Mouse (Mus musculus) WW6 (cell line): ENCODE measurements around the gene Dnah7b.
"Not testable (repeated sequence)": the region's sequence is repeated elsewhere in the genome, so short reads cannot be mapped to it uniquely, and the experiment has no call there.

ENCODE experiments used
- DNase-seq: peaks from one replicate; pipeline ENCODE4 v3.0.0-alpha.2; 2013; ENCODE audit warnings: low read depth, low spot score

The Dnah7b gene

DNA sequence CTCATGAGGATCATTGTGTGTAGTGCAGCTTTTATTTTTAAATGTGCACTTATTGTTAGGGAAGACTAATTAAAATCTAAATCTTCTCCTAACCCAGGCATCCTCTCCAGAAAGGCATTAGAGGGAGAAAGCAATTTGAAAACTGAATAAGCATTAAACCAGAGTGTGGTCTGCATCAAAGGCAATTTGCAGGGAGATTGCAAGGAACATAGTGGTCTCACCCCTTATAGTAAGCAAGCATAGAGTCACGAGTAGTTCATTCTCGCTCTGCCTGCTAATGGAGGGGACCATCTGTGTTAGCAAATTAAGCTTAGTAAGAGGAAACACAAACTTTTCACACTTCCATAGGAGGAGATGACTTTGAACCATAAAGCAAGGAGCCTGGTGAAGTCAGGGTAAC lies 228.3 kb downstream of the Dnah7b start:
- not testable (repeated sequence) for DNase-seq

- not testable (repeated sequence) for DNase-seq
Observed at GRCm38 (mm10) chr1:46325942-46326341, 259.8 kb downstream of the Dnah7b start.

DNA sequence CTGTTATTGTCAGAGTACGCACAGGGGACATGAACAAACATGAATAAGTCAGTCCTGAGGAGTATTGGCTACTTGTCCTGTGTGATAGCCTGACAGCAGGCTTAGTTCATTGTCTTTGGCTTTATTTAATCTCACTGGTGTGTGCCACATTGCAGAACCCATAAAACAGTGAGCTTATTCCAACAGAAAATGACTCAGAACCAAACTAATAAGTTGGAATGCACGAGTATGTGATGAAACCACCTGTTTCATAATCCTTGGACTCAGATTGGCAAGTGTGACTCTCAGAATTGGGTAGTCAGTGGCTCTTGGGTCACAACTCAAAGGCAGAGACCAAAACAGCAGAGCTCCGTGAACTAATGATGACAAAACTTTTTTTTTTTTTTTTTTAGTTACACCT lies 279.2 kb downstream of the Dnah7b start:
- not testable (repeated sequence) for DNase-seq

GRCm38 (mm10) chr1:46380641-46381040 lies 314.5 kb downstream of the Dnah7b start:
- not testable (repeated sequence) for DNase-seq

DNA sequence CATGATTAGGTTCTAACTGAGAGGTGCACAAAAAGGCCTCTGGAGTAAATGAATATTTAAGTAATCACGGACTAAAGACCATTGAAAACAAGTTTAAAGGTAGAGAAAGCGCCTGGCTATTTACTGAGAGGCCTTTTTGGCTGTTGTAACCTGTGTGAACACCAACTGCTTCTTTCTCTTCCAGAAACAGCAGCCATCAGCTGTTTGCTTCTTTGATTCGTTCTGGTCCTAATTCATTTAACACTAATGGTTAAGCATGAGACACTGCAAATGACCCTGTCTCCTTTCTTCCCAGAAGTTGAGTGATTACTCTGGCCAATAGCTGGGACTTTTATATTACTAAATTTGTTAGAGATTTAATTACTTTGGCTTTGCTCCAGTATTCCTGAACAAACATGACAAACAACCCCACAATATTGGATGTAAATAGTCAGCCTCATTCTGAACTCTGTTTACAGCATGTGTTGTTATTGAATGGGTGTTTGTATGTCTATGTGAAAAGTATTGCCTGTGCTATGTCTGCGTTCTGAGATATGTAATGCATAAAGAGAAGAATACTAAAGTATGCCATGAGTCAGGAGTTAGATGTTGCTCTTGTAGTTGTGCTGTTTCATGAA lies 328.7 kb downstream of the Dnah7b start:
- not testable (repeated sequence) for DNase-seq

DNA sequence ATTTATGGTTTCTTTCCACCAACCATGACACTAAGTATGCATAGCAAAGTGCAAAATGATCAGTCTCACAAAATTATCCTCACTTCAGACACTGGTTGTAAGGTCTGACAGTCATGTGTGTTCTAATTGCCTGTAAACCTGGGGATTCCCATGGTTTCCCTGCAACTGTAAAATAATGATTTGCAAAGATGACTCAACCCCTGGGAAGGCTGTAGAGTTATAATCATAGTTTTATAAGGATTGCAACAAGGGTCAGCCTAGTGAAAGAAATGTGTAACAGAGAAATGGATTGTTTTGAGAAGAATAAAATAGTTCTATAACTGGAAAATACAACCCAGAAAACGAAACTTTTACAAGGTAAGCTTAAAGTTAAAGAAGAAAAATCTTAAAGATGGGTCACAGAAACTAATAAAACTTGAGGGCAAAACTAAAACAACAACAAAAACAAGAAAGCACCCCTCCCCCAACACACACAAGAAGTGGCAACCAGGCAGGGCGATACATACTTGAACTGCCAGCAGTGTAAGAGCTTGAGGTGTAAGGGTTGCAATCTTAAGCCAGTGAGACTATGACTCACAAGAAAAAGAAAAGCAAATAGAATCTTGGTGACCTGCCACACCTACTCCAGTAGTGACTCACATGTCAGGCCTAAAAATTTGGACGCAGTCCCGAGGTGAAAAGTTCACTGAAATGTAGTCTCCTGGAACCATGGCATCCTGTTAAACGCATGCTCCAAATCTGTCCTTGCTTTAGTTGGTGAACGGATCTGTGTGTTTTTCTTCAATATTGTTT lies 342.4 kb downstream of the Dnah7b start:
- DNase-seq = no peak

- not testable (repeated sequence) for DNase-seq
Observed at GRCm38 (mm10) chr1:46414798-46415197, 348.7 kb downstream of the Dnah7b start.

DNA sequence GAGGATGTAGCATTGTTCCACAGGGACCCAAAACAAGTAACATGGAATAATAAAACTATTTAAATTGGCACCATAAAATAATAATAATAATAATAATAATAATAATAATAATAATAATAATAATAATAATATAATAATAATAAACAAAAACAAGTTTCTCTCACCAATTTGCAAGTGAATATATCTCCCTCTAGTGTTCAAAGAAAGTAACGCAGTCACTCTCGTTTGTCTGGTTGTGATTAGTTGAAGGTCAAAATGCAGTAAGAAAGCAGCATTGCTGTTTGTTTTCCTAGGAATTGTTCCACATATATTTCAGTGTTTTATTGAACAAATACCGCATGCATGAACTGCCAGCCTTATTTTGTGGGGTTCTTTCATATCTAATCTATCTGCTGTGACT lies 350.8 kb downstream of the Dnah7b start:
- DNase-seq = not testable (repeated sequence)

- not testable (repeated sequence) for DNase-seq
Observed at GRCm38 (mm10) chr1:46418966-46419365, 352.9 kb downstream of the Dnah7b start.
